Mouse (Mus musculus) right cerebral cortex, postnatal 14 days (tissue): Measurements from ENCODE around the gene Setdb1.
"Not testable (repeated sequence)": the region's sequence is repeated elsewhere in the genome, so short reads cannot be mapped to it uniquely, and the experiment has no call there.

Experiments used
- DNase-seq: peaks from one replicate; pipeline ENCODE4 v3.0.0; 2022

Gene Setdb1

DNA sequence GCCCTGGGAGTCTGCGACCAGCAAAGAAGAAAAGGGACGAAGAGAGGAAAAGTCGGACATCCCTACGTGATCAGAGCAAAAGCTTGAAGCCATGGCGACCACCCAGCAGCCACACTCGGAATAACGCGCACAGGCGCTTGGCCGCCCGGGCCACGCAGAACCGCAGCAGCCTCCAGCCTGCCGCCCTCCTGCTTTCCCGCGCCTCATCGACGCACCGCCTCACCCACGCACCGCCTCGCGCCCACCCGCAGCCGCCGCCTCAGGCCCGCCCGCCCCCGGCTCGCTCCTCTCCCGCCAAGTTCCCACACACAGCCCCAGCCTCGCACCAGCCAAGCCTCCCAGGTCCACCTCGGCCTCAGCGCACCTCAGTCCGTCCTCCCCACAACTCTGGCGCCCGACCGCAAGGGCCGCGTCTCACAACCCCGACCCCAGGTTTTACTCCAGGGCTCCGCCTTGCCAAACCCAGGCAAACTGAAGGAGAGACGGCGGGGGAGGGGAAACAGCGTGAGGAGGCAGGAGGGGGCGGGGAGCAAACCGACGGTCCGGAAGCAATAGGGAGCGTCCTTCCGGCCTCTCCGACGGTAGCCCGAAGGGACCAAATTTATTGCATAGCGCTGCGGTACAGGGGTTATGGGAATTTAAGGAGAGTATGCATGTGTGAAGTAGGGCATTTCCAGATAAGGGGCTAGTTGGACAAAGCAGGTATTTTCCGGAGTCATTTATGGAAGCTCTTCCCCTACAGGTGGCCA, at the start of gene Setdb1:
Gene Setdb1 (minus strand): TSS at position 502 of the 749 bp plus-strand sequence.
- DNase-seq: peak; percentile 97

DNA sequence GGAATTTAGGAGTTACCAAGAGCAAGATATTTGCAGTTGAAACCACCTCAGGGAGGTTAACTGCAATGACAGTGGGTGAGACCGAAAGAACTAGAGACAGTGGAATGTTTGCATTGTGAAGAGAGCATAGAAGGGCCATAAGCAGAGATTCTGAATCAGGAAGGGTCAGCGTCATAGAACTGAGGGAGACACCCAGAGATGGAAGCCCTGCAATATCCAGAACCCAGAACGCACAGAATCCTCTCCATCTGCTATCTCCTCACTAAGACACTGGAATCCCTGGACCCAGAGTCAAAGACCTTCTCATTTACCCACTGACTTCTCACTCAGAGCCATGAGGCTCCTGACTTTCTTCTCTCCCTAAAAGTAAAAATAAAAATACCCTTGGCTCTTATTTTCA, 45.7 kb upstream of the Setdb1 start, which contains the start of gene 4930558C23Rik:
Gene 4930558C23Rik (minus strand): TSS at position 101 of the 400 bp plus-strand sequence.
- DNase-seq: no peak

DNA sequence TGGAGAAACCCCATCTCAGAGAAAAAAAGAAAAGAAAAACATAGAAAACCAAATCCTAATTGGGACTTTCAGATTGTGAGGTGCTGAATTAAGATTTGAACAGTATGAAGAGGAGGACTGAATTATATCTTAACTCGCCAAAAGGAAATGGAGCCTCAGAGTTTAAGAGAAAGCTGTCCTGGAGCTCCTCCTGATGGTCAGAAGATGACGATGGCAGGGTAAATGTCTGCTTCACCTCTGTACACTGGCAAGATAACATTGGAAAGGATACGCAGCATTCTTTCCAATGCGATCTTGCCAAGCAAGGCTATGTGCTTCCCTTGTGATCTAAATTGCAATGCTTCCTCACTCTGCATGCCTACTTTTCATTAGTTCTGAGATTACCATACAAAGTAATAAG, 37.4 kb upstream of the Setdb1 start:
- no peak for DNase-seq

DNA sequence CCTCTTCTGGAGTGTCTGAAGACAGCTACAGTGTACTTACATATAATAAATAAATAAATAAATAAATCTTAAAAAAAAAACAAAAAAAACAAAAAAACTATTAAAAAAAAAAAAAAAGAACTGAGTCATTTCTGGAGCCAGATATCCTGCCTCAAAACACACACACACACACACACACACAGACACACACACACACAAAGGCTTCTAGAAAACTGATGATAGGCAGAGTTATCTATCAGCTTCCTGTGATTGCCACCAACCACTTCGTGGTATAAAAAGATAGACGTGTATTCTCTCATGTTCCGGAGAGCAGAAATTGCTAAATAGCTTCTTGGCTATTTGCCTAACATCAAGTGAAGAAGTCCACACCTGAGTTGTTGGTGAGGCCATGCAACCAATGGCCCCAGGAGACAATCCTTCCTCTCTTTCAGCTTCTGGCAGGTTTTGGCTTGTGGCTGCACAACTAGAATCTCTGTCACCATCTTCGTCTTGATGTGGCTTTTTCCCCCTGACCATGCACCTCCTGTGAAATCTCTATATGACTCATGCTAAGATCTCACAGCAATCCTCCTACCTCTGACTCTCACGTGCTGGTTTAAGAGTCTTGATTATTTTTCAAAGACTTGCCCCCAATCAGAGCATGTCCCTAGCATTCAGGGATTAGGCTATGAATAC, 28.5 kb upstream of the Setdb1 start:
- DNase-seq: no peak

DNA sequence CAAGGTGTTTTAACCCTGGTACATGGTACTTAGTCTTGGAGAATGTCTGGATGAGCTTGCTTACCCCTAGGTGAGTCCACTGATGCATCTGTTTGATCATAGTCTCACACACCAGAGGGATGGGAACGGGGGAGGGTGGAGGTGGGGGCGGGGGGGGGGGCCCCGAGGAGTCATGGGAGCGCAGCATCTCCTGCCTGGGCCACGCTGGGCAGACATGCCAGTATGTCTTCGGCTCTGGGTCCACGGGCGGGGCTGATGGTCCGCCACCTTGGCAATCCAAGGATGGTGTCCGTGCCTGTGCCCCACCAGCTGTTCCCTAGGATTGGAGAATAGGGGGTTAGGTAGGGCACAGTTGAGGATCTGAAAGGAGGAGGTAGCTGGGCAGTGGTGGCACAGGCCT, 16.2 kb upstream of the Setdb1 start:
- no peak for DNase-seq

DNA sequence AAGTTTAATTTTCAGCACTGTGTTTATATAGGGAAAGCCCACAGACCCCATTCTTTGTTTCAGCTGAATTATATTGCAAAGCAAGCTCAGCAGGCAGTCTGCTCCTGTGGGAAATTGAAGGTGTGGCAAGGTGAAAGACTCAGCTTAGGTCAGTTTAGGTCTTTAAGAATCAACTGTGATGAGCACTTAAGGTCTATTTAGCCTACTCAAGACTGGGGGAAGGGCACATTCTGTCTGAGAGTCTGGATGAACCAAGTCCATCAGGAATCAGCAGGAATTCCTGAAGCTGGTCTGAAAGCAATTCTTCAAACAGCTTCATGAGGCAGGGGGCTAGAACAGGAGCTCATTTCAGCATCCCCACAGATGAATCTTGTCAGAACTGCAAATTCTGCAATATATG, 13.1 kb upstream of the Setdb1 start:
- no peak for DNase-seq

DNA sequence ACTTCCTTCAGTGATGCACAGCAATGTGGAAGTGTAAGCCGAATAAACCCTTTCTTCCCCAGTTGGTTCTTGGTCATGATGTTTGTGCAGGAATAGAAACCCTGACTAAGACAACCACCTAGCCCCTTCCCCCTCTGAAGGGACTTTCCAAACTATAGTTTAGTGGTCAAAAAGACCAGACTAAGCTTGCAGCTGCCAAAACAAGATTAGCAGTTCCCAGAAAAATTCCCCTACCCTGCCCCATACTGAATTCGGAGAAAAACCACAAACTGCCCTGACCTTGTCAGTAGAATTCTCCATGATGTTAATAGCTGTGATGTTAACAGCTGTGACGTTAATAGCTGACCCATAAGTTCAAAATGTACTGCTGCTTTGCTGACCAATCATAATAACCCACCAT, 3.3 kb upstream of the Setdb1 start:
- DNase-seq: not testable (repeated sequence)

DNA sequence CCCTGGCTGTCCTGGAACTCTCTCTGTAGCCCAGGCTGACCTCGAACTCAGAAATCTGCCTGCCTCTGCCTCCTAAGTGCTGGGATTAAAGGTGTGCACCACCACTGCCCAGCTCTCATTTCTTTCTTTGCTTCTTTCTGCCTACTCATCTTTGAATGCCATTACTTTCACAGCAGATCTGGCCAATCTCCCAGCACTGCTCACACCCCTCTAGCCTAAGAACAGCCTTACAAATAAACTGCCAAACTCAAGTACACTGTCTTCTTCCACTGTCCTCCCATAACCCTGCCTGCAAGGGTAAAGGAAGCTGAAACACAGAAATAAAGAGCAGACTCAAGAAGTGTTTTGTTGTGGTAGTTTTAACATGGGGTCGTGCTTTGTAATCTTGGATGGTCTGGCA, 744 bp upstream of the Setdb1 start:
- DNase-seq: no peak

DNA sequence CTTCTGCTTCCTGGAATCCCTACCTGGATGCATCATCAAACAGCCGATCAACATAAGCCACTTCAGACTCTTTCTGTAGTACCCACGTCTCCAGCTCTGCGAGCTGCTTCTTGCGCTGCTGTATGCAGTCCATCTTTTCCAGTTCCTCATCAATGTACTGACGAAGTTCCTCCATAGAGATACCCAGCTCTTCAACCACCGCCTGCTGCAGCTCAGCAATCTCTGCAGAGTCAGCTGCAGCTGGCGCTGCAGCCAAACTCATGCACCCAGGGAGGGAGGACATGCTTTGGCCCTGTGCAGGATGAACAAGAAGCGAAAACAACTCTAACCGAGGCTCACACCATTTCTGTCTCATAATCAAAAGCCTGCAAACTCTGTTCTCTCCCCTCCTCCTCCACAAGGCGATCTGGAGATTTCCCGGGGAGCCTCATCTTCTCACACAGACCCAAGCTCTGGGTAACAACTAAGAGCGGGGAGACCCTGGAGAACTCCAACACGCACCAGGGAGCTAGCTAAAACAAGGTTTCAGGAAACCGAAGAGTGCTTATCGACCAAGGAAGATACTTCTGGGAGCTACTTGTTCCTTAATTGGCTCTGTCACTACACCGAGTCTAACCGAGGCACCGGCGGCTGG, 974 bp downstream of the Setdb1 start:
- not testable (repeated sequence) for DNase-seq

DNA sequence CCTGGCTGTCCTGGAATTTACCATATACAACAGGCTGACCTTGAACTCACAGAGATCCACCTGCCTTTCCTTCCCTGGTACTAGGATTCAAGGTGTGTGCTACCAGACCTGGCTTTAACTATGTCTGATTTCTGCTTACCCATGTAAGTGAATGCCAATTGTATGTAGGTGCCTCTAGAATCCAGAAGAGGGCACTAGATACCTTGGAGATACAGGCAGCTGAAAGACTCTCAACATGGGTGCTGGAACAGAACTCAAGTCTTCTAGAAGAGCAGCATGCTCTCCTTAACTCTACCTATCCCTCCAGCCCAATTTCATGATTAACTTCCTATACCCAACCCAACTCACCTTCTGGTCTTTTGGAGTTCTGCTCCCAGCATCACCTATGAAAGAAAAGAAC, 7.5 kb downstream of the Setdb1 start:
- no peak for DNase-seq

DNA sequence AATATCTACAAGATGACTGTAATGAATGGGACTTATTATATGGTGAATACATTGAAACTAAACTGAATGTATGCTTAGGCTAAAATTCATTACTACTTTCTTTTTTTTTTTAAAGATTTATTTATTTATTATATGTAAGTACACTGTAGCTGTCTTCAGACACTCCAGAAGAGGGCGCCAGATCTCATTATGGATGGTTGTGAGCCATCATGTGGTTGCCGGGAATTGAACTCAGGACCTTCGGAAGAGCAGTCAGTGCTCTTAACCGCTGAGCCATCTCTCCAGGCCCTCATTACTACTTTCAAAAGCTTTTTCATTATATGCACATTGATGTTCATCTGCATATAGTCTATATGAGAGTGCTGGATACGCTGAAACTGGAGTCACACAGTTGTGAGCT, 8.7 kb downstream of the Setdb1 start:
- not testable (repeated sequence) for DNase-seq

DNA sequence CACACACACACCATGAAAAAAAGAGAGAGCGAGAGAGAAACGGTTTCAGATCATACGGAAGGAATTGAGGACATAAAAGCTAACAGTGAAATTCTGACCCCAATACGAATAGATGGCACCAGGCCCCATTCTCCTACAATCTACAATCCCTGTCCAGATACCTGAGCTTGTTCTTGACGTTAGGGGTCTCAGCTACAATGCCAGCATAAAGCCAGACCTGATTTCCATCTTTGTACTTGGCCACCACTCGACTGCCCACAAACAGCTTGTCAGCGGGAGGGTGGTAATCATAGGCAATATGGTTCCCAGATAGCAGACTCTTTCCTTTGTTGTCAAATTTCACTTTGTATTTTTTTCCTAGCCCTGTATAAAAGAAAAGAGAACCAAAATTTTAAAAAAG, 10.5 kb downstream of the Setdb1 start:
- DNase-seq: no peak

DNA sequence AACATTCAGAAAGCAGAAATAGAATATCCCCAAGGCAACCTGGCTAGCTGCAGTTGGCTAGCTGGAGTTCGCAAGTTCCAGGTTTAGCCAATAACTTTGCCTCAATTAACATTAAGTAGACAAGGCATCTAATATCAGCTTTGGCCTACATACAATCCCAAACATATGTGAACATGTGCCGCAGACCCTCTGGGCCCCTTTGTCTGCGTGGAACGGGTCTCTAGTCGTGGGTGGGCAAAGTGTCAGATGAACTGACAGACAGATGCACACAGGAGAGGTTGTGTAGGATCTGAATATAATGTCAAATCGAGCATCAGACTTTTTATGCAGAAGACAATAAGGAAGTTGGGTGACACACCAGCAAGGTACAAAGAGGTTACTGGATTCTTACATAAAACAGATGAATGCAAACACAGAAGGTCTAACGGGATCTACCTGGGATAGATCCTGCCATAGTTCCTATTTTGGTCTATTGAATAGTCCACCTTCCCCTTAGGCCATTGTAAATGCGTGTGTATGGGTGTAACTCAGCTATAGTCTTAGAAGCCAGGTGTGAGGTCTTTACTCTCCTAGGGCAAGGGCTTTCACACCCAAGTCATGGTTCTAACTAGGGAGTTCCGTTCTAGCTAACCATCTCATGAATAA, 13.5 kb downstream of the Setdb1 start:
- not testable (repeated sequence) for DNase-seq

DNA sequence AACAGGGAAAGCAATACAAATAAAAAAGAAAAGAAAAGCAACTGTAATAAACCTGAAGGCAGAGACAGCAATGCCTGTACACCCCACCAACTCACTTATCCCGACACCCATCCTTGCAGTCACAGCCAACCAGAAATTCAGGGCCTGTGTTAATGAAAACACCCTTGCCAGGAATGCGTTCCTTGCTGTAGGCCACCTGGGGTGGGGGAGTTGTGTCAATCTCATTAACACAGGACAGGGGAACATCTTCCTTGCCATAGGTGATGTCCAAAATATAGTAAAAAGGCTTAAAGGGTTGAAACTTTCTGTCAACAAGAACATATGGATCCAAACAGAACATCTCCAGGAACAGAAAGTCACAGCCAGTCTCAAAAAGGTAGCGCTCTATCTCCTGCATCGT, 18.8 kb downstream of the Setdb1 start:
- DNase-seq: no peak

DNA sequence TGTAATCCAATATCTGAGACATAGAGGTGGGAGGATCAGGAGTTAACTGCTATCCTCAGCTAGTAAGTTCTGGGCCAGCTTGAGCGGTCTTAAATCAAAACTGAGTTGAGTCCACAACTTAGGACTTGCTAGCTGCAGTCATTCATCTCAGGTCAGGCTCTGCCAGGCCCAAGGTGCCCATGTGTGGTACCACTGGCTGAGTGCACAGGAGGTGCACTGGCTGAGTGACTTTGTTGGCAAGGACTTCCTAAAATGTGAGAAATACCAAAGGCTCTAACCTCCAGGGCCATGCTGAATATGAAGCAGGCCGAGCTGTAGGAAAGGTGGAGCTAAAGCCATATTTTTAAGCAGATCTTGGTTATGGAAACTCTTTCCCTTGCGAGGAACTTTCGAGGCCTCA, 19.7 kb downstream of the Setdb1 start:
- DNase-seq: no peak

DNA sequence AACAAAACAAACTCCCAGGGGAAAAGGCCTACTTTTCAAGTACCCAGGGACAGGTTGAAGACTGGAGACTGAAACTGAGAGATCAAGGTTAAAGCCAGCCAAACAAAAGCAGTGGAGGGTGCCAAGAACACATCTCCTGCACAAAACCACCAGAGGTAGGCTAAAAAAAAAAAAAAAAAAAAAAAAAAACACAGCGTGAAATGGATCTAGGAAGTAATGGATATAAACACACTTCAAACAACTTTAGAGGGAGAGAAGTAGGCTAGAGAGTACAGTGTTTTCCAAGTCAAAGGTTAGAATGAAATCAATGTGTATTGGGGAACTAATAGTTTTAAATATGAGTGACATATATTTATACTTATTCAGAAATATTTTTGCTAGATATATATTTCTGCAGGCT, 25.5 kb downstream of the Setdb1 start:
- DNase-seq: no peak

DNA sequence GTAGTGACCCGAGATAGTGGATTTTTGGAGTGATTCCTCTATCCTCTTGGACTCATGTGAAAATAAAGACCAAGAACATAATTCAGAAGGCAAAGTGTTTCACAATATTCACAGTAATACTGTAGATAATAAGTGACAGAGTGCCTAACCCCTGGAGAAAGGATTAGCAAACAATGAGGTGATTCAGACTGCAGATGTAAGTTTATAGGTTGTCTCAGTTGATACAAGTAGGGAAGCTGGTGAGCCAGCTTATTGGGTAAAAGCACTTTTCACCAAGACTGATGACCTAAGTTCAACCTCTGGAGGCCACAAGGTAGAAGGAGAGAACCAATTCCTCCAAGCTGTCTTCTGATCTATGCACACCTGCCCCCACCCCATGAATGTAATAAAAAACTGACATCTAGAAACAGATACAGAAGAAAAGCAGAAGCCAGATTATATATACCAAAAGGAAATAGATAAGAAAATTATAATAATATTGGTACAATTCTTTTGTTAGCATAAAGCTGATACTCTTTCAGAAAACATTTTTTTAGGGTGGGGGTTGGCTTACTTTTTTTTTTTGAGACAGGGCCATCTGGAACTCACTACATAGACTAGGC, 28.1 kb downstream of the Setdb1 start:
- no peak for DNase-seq

DNA sequence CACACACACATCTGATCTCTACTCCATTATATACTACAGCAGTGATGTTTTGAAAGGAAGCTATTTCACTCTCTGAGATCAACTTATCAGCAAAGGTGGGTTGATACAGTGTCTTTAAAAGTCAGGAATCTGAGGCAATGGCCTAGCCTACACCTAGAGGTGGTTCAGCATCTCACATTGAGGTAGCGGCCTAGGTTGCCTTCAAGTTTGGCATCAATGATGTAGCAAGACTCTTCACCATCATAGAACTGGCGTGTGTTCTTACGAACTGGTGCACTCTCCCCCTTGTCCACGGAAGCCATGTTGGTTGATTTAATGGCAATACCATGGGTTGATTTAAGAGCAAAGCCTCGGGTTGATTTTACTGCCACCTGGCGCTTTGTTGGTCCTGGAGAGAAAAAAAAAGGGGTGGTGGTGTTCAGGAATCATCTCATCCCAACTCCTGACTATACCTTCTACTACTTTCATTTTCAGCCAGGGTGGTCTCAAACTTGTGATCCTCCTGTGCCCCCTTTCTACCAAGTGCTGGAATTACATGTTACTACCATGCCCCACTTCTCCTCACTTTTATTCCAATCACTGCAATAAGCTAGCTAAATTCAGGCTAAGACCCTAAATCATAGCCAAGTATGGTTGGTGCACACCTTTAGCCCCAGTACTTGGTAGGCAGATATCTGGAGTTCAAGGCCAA, 32.4 kb downstream of the Setdb1 start:
- DNase-seq: no peak

DNA sequence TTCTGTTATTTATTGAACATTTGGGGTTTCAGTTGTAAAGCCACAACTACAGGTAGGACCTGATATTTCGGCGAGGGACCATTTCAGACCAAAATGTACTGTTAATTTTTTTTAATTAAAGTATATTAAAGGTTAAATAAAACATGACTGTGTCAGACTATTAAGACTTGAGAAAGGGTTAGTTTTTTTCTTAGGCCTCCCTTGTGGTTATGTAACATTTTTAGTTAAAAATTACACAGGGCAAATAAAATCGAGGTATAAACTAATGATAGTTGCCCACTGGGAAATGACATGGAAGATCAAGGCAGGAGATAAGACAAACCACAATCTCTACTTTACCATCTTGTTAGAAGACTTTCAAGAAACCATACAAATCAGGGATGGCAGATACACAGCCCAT, 33.6 kb downstream of the Setdb1 start:
- no peak for DNase-seq

DNA sequence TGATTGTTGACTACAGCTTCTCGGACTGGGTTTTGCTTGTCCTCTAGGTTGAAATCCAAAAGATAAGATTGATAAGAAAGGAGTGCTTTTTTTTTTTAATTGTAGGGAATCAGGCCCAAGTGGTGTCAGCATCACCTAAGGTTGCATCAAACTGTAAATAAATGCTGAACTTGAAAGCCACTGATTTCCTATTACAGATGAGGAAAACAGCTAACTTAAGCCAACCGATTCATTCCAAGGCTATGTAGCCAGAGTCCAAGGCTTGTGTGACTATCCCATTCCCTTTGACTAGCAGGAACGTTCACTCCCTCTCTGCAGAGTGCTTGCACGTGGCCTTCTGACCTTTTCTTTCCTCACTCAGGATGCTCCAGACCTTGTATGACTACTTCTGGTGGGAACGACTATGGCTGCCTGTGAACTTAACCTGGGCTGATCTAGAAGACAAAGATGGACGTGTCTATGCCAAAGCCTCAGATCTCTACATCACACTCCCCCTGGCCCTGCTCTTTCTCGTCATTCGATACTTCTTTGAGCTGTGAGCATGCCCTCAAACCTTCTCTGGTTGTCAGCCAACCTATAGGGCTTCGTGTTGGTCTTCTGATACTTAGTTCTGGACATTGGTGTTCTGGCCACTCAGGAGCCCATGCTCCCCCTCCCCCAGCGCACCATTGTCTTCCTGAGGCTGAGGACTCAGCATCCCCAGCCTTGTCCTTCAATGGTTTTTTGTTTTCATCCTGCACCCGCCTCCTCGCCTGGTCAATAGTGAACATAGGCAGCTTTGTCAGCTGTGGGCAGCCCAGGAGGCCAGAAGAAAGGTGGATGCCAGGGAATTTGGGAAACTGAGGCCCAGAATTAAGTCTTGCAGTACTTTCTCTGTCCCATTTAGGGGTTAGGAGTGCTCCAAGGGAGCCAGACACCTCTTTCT, 37.0 kb downstream of the Setdb1 start:
- no peak for DNase-seq

DNA sequence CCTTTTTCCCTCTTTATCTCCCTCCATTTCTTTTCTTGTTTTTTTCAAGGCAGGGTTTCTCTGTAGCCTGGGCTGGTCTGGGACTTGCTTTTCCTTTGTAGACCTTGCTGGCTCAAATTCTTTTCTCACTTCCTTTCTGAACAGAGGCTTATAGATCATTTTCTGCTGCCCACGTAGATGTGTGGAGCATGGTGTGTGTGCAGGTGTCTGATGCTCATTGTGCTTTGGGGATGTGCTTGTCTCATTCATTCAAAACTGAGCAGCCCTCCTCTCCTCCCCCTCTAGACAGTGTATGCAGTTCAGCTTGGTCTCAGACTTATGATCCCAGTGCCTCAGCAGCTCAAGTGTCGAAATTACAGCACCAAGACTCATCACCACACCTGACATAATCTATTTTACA, 37.9 kb downstream of the Setdb1 start:
- no peak for DNase-seq
